25 mouse cellular contexts compared by ENCODE assay signal in the genomic region with DNA sequence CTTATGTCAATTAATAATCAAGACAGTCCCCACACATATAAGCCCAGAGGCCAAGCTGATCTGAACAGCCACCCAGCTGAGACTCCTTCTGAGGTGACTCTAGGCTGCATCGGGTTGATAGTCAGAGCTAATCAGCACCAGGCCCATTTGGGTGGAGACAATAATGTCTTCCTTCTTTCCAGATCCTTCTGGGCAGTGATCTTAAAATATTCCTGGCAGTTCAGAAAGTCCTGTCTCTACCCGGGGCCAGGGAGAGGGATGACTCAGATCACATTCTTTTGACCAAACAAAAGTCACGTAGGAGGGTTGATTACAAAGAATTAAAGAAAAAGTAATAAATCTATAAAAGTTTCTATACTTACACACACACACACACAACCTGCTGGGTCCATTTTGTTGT. TPM values are rescaled to one million over a fixed set of nuclear protein-coding genes. Genes with fewer than 3 reads are reported as not detected.
DNase-seq lines count a peak whose midpoint lies in the region; ATAC-seq and TF ChIP-seq lines count a peak whose summit lies in the region.
"Had no signal": no experiment of that assay in that cellular context is flagged by ENCODE, and none has a peak within 500 bp of the region (broad histone marks: within the 10 kb centered on the region; RNA-seq: fewer than 3 reads in every experiment).

No protein-coding gene starts in this region.

- H3K4me3 ChIP-seq in heart, embryonic 10.5 days = no peak overlapping the region
- H3K4me3 ChIP-seq in embryonic fibroblast, embryonic 13.5 days (ENCODE audit: insufficient read depth, low read length) = no peak overlapping the region
- H3K4me3 ChIP-seq in stomach, postnatal 0 days (ENCODE audit: low read depth, low read length) = no peak overlapping the region
- H3K4me3 ChIP-seq: embryonic facial prominence, embryonic 10.5 days; embryonic facial prominence, embryonic 12.5 days; erythroblast, embryonic 14.5 days; forebrain, embryonic 10.5 days; forebrain, embryonic 12.5 days had no signal

- TF ChIP-seq CTCF in embryonic fibroblast, embryonic 13.5 days (IDR thresholded peaks at IDR 0.05; ENCODE audit: borderline replicate concordance, insufficient read depth, low read length) = no peak
- no peak for TF ChIP-seq CTCF in stomach, postnatal 0 days (IDR thresholded peaks at IDR 0.05; ENCODE audit: low read depth)

- no peak for TF ChIP-seq POLR2A in embryonic fibroblast, embryonic 13.5 days (IDR thresholded peaks at IDR 0.05; ENCODE audit: low read depth, low read length)

- no peaks in the 10 kb centered on the region for H3K4me1 ChIP-seq in heart, embryonic 10.5 days
- peaks cover 6% of the 10 kb centered on the region for H3K4me1 ChIP-seq in embryonic fibroblast, embryonic 13.5 days (ENCODE audit: control insufficient read depth, insufficient read depth, low read length)
- no peaks in the 10 kb centered on the region for H3K4me1 ChIP-seq in stomach, postnatal 0 days (replicated peaks; ENCODE audit: control insufficient read depth, insufficient read depth)
- H3K4me1 ChIP-seq: embryonic facial prominence, embryonic 12.5 days; forebrain, embryonic 10.5 days had no signal

- no peaks in the 10 kb centered on the region for H3K27me3 ChIP-seq in heart, embryonic 10.5 days (ENCODE audit: insufficient read depth, poor library complexity, severe bottlenecking)
- H3K27me3 ChIP-seq in stomach, postnatal 0 days (ENCODE audit: control insufficient read depth, insufficient read depth, low read length) = no peaks in the 10 kb centered on the region
- H3K27me3 ChIP-seq: embryonic facial prominence, embryonic 12.5 days; forebrain, embryonic 12.5 days; Patski had no signal

- peak; percentile 67 for DNase-seq in heart, adult 11 months
- DNase-seq in heart, embryonic 10.5 days (ENCODE audit: low spot score) = no peak
- DNase-seq in stomach, postnatal 0 days (ENCODE audit: low spot score) = no peak
- DNase-seq in heart, postnatal 14 days = no peak
- DNase-seq in testis, postnatal 14 days (ENCODE audit: low spot score) = no peak
- DNase-seq: adrenal gland, adult 8-10 months; adrenal gland, postnatal 14 days; adrenal gland, postnatal 36 days; cerebellum, adult 11-12 months; cerebellum, adult 2 months; cerebellum, adult 9-10 months; cerebellum, postnatal 10 days; cerebellum, postnatal 25 days had no signal

- ATAC-seq in stomach, postnatal 0 days (ENCODE audit: low FRiP score, low TSS enrichment) = no peak
- ATAC-seq: activated CD4-positive, CD25-positive, alpha-beta regulatory T cell, adult 4 months; forebrain, embryonic 14.5 days; forebrain, embryonic 16.5 days had no signal

- WGBS in heart, embryonic 10.5 days = 77% methylated on average over 3 of the region's 3 CpGs
- WGBS in stomach, postnatal 0 days = 56% methylated on average over 3 of the region's 3 CpGs

- H3K36me3 ChIP-seq in heart, embryonic 10.5 days = no peaks in the 10 kb centered on the region
- no peaks in the 10 kb centered on the region for H3K36me3 ChIP-seq in stomach, postnatal 0 days (ENCODE audit: control insufficient read depth, insufficient read depth, low read length)
- H3K36me3 ChIP-seq: embryonic facial prominence, embryonic 10.5 days; embryonic facial prominence, embryonic 12.5 days; forebrain, embryonic 10.5 days; forebrain, embryonic 12.5 days had no signal

- no peak overlapping the region for H3K4me2 ChIP-seq in stomach, postnatal 0 days (replicated peaks; ENCODE audit: low read depth)
- H3K4me2 ChIP-seq: embryonic facial prominence, embryonic 12.5 days; forebrain, embryonic 12.5 days had no signal

- no peak overlapping the region for H3K9ac ChIP-seq in stomach, postnatal 0 days (ENCODE audit: low read length)
- H3K9ac ChIP-seq: embryonic facial prominence, embryonic 12.5 days; forebrain, embryonic 12.5 days had no signal

- no peak overlapping the region for H3K27ac ChIP-seq in heart, embryonic 10.5 days
- peak overlapping the region; percentile 75 for H3K27ac ChIP-seq in embryonic fibroblast, embryonic 13.5 days (ENCODE audit: insufficient read depth, low read length)
- 0 out of 2 replicates have a peak overlapping the region, but pooled peaks have one; percentile 18 for H3K27ac ChIP-seq in stomach, postnatal 0 days (replicated peaks)
- H3K27ac ChIP-seq: embryonic facial prominence, embryonic 10.5 days; embryonic facial prominence, embryonic 12.5 days; forebrain, embryonic 10.5 days; forebrain, embryonic 12.5 days had no signal

- TF ChIP-seq EP300 in stomach, postnatal 0 days (optimal IDR thresholded peaks at IDR 0.05) = no peak

- intact Hi-C loops in heart, postnatal 14 days (cut with DNase I) = no loop called here

- H3K9me3 ChIP-seq in heart, embryonic 10.5 days = no peaks in the 10 kb centered on the region
- no peaks in the 10 kb centered on the region for H3K9me3 ChIP-seq in stomach, postnatal 0 days (ENCODE audit: control insufficient read depth, low read length)
- H3K9me3 ChIP-seq: embryonic facial prominence, embryonic 10.5 days; forebrain, embryonic 10.5 days; forebrain, embryonic 12.5 days had no signal

RNA-seq across cellular contexts. Expression of a gene that starts 10.7 kb away (rescaled TPM):
- polyA plus RNA-seq in heart, embryonic 10.5 days (2016; fragmentation: Nextera tagmentation; extraction: Ambion mirVana) = 1.8 and 3.3 TPM in 2 replicates
- polyA plus RNA-seq in embryonic fibroblast, embryonic 13.5 days (2011; ENCODE audit: insufficient read length, low read depth, missing spikeins) = 1.9 and 2.1 TPM in 2 replicates
- 1.2 and 1.4 TPM in 2 replicates for polyA plus RNA-seq in stomach, postnatal 0 days (2015; fragmentation: Nextera tagmentation; extraction: Ambion mirVana)
- 1 to 10 TPM; 1.7 to 2.1 TPM for total RNA-seq in heart, postnatal 14 days (2021)
- total RNA-seq: MEL had no signal
- polyA plus RNA-seq: C2C12; erythroblast, embryonic 14.5 days; Patski had no signal
